Mouse (Mus musculus) kidney, postnatal 14 days (tissue): ENCODE data around the gene Sult4a1.
"Not testable (repeated sequence)": the region's sequence is repeated elsewhere in the genome, so short reads cannot be mapped to it uniquely, and the experiment has no call there.

Experiments used
- DNase-seq: peaks from one replicate; pipeline ENCODE4 v3.0.0; 2022; ENCODE audit warnings: mixed read lengths

The Sult4a1 gene

GRCm38 (mm10) chr15:84105105-84105923, at the start of gene Sult4a1:
Gene Sult4a1 (minus strand): TSS chr15:84105754.
- DNase-seq = peak; percentile 10

- DNase-seq = no peak
Observed at GRCm38 (mm10) chr15:84140929-84141328, 35.4 kb upstream of the Sult4a1 start.

GRCm38 (mm10) chr15:84140109-84140508, 34.6 kb upstream of the Sult4a1 start:
- DNase-seq = no peak

GRCm38 (mm10) chr15:84139592-84140005, 34.0 kb upstream of the Sult4a1 start:
- DNase-seq = no peak

GRCm38 (mm10) chr15:84136473-84137415, 31.2 kb upstream of the Sult4a1 start:
- DNase-seq = no peak

GRCm38 (mm10) chr15:84135472-84135871, 29.9 kb upstream of the Sult4a1 start:
- DNase-seq = no peak

GRCm38 (mm10) chr15:84133440-84133839, 27.9 kb upstream of the Sult4a1 start:
- DNase-seq = no peak

GRCm38 (mm10) chr15:84131971-84132370, 26.4 kb upstream of the Sult4a1 start:
- DNase-seq = no peak

GRCm38 (mm10) chr15:84131096-84131786, 25.7 kb upstream of the Sult4a1 start:
- DNase-seq = peak; percentile 29

GRCm38 (mm10) chr15:84126871-84127270, 21.3 kb upstream of the Sult4a1 start:
- DNase-seq = no peak

GRCm38 (mm10) chr15:84126447-84126846, 20.9 kb upstream of the Sult4a1 start:
- no peak for DNase-seq

- no peak for DNase-seq
Observed at GRCm38 (mm10) chr15:84124086-84124485, 18.5 kb upstream of the Sult4a1 start.

- DNase-seq = no peak
Observed at GRCm38 (mm10) chr15:84123075-84123474, 17.5 kb upstream of the Sult4a1 start, which contains the start of gene Pnpla5. Gene Pnpla5 (minus strand): TSS chr15:84123175.

GRCm38 (mm10) chr15:84121036-84121435, 15.5 kb upstream of the Sult4a1 start:
- DNase-seq = no peak

- DNase-seq = no peak
Observed at GRCm38 (mm10) chr15:84120612-84121011, 15.1 kb upstream of the Sult4a1 start.

- no peak for DNase-seq
Observed at GRCm38 (mm10) chr15:84116466-84116865, 10.9 kb upstream of the Sult4a1 start.

- no peak for DNase-seq
Observed at GRCm38 (mm10) chr15:84115727-84116126, 10.2 kb upstream of the Sult4a1 start.

- DNase-seq = no peak
Observed at GRCm38 (mm10) chr15:84113873-84114272, 8.3 kb upstream of the Sult4a1 start.

- peak; percentile 35 for DNase-seq
Observed at GRCm38 (mm10) chr15:84108899-84109298, 3.3 kb upstream of the Sult4a1 start.

GRCm38 (mm10) chr15:84105924-84106500, 458 bp upstream of the Sult4a1 start:
- no peak for DNase-seq

- DNase-seq = no peak
Observed at GRCm38 (mm10) chr15:84104626-84105025, 928 bp downstream of the Sult4a1 start.

GRCm38 (mm10) chr15:84097536-84097935, 8.0 kb downstream of the Sult4a1 start:
- DNase-seq = not testable (repeated sequence)
